Mouse (Mus musculus) T-cell, adult 2 months (primary cell): ENCODE data around the gene Morn3.
"Not testable (repeated sequence)": the region's sequence is repeated elsewhere in the genome, so short reads cannot be mapped to it uniquely, and the experiment has no call there.

Experiments
- DNase-seq: peaks from one replicate; pipeline ENCODE4 v3.0.0; 2022; ENCODE audit warnings: low spot score

Morn3 gene

DNA sequence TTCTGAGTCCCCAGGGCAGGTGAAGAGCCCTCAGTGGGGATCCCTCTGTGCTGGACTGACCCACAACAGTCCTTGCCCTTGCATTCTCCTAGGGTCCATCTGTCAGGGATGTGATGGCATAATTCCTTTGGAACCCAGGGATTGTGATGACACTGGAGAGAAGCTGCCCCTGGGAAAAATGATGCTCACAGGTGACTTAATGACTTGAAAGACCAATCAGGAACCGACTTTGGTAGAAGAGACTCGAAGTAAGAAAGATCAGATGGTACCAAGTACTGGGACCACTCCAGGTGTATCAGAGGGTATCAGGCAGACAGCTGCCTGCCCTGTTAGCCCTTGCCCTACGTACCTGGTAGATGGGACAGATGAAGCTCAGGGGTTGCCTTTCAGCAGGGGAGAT, at the start of gene Morn3:
Morn3 (minus strand) TSS at position 101 of the 400 bp plus-strand sequence.
- DNase-seq, result no peak

DNA sequence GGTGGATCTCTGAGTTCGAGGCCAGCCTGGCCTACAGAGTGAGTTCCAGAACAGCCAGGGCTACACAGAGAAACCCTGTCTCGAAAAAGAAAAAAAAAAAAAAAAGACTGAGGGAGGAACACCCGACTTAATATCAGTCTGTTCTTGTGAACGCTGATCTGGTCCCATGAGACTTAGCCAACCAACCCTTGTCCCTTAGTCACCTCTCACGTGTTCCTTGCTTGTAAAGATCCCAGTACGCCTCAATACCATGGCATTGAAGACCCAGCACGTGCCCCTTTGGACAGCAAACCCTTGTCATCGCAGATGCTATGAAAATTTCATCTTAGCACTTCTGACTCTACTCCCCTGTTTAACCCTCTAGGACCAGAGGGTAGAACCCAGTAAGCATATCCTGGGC, 49.5 kb upstream of the Morn3 start:
- no peak for DNase-seq

DNA sequence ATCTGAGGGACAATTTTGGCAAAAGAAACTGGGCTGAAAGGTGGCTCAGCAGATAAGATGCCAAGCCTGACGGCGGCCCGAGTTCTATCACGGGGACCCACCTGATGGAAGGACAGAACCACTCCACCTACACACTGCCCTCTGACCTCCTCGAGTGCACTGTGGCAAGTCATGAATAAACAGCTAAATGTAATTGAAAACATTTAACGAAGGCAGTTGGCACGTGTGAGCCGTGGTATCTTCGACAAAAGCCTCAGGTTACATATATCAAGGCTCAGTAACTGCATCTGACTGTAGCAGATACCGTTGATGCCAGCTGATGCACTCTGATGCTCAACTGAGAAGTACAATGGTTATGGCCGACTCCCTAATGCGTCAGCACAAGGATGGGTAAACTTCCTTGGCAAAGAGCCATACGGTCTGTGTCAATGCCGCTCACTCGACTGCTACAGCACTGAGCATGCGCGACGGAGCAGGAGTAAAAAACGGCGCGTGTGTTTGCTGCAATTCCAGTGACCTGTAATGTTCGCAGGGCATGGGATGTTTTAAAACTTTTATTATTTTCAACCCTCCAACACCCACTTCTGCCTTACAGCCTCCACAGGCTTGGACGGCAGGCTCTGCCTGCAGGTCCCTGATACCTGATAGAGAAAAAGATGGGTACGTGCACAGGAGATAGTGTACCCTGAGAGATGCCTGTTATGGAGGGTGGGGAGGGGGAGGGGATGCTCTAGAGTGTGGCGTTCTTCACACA, 47.6 kb upstream of the Morn3 start:
- no peak for DNase-seq

DNA sequence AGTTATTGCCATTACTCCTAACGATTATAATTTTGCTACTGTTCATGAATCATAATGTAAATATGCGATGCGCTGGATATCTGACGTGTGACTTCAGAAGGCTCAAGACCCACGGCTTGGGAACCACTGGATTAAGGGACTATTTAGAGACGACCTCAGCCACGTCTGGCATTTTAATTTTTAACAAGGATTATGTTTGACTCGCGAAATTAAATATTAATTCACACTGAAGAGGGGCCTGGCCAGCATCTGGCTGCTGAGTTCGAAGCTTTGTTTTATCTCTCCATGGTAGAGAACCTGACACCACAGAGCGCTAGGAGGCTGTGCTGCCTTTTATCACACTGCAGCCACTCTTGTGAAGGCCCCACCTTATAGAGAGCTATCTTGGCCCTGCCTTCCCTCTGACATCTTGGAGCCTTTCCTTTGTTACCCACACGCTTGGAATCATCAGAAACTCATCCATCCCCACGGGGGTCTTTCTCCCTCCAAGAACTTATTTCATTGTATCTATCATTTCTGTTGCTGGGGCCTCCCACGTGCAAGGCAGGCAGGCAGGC, 46.3 kb upstream of the Morn3 start:
- no peak for DNase-seq

DNA sequence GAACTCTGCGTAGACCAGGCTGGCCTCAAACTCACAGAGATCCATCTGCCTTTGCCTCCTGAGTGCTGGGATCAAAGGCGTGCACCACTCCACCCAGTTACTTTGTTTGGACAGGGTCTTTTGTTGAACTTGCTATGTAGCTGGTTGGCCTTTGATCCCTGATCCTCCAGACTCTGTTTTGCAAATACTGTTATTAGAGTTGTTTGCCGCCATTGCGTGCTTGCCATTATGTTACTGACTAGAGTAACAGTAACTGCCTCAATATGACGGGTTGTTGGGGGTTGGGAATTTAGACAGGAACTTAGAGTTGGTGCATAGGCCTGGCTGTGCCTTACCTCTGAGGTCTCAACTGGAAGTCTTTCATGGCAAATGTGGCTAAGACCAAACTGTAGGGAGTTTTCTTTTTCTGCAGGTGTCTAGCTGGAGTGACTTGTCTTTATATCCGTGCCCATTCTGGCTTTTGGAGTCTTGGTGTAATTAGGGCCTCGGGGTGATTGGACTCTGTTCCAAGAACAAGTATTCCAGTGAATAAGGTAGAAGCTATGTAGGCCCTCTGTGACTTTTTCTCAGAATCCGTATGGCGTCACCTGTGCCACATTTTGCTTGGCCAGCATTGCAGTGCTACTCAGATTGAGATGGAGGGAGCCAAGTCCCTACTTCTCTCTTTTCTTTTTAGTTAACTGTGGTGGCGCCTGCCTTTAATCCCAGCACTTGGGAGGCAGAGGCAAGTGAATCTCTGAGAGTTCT, 43.9 kb upstream of the Morn3 start:
- DNase-seq, result no peak

DNA sequence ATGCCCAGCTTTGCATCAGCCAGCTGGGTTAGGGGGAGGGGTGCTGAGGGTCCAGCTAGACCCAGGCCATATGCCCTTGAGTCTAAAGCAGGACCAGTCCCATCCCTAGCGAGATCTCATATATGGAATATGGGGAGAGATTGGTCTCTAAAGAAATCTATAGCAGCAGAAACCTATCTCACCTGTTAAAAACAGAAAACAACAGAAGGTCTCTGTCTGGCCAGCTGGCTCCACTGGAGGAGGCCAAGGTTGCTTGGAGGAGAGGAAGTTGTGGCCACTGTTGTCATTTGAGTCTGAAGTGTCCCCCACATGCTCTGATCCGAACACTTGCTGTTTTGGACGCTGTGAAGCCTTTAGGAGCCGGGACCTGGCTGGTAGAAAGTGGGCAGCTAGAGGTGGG, 42.0 kb upstream of the Morn3 start:
- no peak for DNase-seq

DNA sequence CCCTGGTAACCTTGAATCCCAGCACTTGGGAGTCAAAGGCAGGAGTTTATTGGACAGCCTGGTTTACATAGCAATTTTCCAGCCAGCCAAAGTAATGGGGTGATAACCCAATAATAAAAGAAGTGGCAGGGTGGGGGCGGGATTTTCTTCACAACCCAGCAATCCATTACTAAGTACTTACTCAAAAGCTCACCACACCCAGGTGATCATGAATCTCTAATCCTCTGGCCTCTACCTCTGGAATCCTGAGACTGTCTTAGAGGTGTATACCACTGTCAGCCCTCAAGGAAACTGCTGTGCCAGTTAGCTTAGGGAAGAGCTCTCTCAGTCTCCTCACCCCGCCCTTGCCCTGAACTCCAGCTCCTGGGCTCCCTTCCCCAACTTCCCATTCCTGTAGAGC, 39.7 kb upstream of the Morn3 start:
- no peak for DNase-seq

DNA sequence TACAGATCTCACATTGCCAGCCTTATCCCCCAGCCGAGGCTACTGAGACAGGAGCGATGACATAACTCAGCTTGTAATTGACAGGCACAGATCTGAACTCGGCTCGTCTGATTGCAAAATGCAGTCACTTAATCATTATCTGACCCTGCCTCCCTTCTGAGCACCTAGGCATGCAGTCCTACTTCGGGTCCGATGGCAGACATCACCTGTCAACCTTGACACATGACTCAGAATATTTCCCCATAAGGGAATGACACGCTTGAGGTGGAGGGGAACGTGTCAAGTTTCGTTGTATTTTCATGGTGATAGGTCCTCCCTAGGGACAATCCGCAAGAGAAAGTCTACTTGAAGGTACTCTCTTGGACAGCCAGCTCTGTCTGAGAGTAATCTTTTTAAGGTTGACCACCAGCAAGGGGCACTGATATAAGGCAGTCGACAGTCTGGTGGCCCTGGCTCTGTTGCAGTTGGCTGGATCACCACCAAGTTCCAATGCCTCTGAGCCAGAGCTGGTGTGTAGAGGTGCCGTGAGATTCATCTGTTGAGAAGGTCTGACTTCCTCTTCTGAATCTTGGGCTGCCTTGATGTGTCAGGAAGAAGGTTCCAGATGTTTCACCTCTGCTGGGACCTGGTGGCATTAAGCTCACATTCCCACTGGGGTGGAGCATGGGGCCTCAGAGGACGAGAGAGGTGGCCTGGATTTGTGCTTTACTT, 36.7 kb upstream of the Morn3 start:
- no peak for DNase-seq

DNA sequence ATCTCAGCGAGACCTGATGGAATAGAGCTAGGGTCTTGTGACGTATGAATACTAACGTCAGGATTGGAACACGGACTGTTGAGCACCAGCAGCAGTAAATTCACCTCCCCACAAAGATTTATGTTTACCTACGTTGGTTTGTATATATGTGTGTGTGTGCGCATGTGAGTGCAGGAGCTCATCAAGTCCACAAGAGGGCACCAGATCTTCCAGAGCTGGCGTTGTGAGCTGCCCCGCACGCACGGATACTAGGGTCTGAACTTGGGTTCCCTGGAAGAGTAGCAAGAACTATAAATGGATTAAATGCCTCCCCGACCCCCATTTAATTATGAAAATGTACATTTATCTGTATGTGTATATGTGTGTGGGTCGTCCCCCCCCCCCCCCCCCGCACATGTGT, 33.7 kb upstream of the Morn3 start:
- no peak for DNase-seq

DNA sequence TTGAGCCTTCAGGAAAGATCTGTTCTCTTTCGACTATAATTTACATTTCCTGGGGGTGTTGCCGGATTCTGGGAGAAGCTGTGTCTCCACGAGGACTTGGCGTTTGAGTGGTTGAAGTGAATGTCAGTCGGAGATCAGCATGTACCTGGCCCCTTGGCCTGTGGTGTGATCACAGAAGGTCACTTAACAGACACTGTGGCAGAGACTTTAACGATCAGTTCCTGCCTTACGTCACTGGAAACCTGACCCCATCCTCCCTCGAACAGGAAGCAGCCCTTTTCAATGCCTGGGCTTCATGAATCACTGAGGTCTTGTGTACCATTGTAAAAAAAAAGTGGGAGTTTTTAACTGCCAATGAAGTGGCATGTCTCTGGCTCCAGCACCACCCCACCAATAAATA, 33.2 kb upstream of the Morn3 start:
- no peak for DNase-seq

DNA sequence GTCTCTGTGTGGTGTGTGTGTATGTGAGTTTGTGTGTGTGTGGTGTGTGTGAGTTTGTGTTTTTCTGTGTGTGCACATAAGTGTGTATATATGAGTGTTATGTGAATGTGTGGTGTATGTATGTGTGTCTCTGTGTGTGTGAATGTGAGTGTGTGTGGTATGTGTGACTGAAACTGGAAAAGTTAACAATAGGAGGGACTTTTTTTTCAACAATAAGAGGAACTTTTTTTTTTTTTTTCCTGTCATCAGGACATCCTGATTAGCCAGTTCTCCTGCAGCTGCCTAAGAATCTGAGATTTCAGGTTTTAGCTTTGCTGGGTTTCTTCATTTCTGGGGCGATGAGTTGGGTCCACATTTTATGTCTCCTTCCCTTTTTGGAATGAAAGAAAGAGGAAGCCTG, 32.8 kb upstream of the Morn3 start:
- DNase-seq, result no peak

DNA sequence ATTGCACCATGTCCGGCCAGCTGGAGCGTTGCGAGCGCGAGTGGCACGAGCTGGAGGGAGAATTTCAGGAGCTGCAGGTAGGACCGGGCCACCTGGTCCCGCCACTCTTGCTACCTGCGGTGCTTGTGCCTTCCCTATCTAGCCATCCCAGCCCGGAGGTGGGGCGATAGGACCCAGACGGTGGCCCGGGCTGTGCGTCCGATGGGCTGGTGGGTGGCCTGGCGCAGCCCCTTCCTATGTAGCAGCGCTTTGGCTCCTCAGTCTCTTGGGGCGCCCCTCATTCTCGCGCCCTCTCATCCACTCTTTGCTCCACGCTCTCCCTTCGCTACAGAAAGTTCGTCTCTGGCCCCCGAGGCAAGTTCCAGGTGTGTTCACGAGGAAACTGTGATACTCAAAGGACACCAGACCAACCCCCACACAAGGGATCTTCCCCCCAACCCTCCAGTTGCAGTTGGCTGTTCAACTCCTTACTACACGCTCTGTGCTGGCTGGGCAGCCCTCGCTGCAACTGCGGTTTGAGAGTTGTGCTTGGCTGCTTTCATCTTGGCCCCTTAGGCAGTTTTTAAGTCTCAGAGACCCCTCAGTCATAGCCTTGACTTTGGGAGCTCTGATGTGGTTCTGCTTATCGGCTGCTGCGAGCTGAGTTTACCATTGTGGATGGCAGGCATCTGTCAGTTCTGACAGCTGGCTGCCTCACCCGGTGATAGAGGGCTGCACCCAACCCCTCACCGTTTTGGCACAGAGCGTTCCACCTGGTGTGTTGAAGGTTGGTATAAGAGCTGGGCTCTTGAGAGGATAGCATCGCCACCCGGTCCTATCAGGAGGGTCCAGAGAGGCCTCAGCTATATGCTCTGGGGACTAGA, 29.8 kb upstream of the Morn3 start:
- DNase-seq, result peak; percentile 42

DNA sequence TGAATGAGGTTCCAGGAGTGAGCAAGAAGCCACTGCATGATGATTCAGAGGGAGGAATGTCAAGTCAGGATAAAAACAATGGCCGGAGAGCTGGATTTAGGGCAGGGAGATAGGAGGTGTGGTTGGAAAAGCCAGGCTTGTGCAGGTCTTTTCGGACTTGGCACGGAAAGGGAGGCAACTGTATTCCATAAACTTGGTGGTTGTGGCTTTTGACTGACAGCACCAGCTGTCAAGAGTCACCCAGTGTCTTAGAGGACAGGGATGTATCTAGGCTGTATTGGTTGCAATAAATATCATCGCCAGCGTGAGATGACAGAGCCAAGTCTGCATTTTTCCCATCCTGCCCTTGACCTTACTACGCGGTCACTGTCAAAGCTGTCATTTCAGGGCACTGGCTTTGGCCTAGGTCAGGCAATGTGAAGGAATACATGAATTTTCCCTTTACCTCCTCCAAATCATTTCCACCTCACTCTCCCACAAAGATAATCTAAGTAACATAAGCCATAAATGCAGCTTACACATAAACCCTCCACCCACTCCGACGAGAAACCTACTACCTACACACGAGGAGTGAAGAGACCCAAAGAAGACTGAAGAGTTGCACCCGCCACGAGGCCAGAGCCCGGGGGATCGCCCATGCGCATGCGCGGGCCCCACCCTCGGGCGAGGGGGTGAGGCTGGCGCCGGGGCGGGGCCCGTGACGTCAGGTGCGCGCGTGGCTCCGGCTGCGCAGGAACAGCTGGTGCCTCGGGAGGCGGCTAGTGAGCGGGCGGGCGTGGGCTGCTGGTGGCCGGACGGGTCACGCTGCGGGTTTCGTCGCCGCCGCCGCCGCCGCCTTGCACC, 29.0 kb upstream of the Morn3 start:
- peak; percentile 94 for DNase-seq

DNA sequence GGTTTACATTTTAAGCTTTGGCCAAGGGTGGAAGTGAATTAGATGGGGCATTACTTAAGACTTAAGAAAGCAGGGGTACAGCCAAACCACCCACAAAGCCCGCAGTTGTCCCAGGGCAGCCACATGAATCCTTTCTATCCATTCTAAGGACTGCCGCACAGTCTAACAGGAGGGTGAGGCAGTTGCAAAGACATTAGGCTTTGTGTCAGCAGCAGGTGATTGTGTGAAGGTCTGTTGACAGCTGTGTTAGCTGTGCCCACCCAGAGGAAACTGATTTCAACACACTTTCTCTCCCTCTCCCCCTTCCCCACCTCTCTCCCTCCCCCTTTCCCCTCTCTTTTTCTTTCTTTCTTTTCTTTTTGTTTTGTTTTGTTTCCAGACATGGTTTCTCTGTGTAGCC, 21.9 kb upstream of the Morn3 start:
- no peak for DNase-seq

DNA sequence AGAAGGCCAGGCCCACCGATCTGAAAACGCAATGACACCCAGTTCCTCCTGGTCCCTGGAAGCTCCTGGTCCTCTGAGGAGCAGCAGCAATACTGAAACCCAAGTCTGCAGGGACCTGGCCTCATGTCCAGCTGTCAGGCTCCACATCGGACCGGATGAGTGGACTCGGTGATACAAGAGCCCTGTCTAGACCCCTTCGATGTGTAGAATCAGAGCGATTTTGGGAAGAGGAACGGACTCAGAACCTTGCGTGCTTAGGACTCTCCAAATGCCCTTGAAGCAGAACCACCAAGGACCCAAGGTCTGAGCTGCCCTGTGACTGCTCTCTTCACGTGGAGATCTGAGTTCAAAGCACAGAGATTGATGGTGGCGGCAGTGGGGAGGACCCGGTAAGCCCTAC, 21.3 kb upstream of the Morn3 start, which contains the start of gene Tmem120b:
Tmem120b (plus strand) TSS at position 301 of the 400 bp plus-strand sequence.
- no peak for DNase-seq

DNA sequence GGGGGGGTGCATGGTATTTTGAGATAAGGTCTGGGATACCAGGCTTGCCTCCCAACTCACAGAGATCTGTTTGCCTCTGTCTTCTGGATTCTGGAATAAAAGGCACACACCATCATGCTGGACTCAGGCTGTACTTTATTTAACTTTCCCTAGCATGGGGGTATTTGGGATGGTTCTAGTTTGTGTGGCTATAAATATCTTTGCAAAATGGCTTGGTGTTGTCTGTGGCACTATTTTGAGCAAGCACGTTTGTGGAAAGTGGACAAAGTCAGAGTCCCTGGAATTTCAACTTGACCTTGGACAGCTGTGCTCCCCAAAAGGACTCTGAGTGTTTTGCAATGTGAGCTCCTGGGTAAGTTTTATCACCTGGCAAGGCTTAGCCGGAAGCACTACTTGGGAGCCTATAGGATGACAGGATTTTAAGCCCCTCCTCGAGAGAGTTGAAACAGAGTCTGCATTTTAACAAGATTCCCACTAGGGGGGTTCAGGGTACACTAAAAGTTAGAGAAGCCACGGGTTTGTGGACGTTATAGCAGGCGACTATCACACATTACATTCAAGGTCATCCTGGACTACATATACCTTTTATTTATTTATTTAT, 20.7 kb upstream of the Morn3 start:
- peak; percentile 68 for DNase-seq

DNA sequence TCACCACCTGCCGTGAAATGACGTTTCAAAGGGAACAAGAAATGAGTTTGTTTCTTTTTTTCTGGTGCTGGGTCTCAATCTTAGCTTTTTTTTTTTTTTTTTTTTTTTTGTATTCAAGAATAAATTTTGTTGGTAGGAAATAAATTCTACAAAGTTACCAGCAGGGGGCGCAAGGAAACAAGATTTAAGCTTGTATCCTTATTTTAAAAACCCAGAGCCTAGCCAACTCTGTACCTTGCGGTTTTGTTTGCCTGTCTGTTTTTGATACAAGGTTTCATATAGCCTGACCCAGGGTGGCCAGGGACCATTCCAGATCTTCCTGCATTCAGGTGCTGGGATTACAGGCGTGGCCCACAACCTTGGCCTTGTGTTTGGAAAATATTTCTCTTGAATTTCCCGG, 17.4 kb upstream of the Morn3 start:
- DNase-seq, result peak; percentile 76

DNA sequence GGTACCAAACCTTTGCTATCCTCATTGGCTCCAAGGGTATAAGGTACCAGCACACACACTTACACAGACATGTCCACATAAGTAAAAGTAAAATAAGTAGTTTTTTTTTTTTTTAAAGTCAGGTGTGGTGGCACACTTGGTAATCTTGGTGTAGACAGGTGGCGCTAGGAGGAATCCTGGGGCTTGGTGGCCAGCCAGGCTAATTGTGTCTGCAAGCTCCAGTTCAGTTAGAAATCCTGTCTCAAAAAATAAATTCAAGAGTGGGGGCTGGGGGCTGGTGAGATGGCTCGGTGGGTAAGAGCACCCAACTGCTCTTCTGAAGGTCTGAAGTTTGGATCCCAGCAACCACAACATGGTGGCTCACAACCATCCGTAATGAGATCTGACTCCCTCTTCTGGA, 16.3 kb upstream of the Morn3 start:
- DNase-seq, result no peak

DNA sequence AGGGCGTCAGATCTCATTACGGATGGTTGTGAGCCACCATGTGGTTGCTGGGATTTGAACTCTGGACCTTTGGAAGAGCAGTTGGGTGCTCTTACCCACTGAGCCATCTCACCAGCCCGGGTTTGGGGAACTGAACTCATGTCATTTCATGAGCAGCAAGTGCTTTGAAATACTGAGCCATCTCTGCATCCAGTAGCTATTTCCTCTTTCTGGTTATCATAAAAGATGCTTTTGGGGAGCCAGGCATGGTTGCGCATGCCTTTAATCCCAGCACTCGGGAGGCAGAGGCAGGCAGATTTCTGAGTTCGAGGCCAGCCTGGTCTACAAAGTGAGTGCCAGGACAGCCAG, 14.6 kb upstream of the Morn3 start:
- DNase-seq, result not testable (repeated sequence)

DNA sequence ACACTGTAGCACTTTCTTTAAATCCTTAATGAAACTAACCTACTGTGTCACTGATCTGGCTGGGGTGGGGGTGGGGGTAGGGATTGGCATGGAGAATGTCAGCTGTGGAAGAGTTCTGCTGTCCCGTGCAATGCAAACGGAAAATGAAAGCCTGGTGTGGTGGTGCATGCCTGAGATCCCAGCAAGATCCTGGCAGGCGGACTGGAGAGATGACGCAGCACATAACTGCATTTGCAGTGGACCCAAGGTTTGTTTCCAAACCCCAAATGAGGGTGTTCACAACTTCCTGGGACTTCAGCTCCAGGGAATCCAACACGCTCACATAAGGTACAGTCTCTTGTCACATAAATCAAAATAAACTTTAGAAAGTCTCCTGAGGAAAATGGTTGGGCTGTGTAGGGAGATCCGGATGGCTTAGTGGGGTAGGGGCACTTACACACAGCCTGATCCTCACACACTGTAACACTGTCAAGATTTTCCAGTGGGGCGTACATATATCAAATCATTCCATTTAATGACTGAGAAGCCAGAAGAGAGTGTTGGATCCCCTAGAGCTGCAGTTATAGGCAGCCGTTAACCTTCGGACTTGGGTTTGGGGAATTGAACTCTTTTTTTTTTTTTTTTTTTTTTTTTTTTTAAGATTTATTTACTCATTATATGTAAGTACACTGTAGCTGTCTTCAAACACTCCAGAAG, 14.0 kb upstream of the Morn3 start:
- DNase-seq, result no peak
